Mouse (Mus musculus) 416B (cell line): Measurements from ENCODE around the gene Kcnd3.

ENCODE experiments used
- DNase-seq: peaks from one replicate; pipeline ENCODE4 v3.0.0; 2011; ENCODE audit warnings: low read depth

The Kcnd3 gene

DNA sequence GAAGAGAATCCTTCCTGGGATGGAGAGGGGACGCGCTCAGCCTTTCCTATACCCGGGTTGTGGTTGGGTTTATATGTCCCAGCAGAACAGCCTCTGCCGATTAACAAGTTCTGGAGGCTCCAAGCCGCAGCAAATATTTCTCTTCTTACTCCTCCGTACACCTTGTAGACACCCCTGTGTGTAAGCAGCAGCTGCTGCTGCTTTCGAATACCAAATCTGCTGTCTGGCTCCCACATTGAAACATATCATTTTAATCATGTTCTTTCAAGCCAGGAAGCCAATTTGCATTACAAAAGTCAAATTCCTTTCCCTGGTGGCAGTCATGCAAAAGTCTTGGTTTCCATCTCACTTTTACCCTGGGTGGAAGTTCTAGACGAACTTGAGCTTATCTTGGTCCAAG, 76.7 kb downstream of the Kcnd3 start:
- no peak for DNase-seq

DNA sequence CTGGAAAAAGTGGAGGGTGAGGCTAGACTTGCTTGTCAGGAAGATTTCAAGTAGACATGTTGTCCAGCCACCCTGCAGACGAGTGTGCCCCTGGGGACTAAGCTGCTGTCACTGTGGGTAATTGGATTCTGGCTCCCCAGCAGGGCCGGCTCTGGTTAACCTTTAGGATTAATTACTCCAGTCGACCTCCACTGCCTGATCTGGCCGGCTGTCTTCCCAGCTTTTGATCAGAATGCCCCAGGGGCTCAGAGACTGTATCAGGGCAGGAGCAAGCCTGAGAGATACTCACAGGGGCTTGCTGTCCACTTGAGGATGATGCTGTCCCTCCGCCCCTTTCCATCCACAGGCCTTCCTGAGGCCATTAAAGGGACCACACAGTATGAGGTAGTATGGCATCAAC, 77.6 kb downstream of the Kcnd3 start:
- no peak for DNase-seq

DNA sequence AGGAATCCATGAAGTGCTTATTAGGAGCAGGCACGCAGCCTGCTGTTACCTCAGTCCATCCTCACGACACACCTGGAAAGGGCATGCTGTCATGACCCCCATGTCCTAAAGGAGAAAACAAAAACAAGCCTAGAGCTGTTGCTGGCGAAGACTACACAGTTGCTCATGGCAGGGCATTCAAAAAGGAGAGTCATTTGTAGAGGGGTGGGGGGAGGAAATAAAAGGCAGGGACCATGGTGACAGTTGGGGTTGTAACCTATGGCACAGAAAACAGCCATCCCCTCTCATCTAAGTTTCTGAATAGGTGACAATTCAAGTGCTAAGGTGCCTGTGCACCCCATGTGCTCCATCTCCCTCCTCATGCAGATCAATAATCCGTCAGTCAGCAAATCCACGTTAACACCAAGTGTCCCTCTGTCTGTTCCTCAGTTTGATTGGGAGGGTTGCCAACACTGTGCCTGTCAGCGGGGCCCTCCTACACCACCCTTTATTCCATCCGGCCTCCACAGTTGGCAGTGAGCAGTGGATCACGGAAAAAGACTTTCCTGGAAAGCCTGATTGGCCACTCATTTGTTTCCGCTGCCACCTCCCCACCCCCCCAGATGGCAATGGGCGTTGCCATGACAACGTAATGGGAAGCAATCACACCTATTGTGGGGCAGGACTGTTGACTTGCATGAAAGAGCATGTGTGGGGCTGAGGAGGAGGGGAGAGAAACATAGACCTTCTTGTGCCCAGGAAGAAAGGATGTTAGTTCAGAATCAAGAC, 78.4 kb downstream of the Kcnd3 start:
- DNase-seq: no peak

GRCm38 (mm10) chr3:105538406-105538805, 86.3 kb downstream of the Kcnd3 start:
- DNase-seq: no peak

DNA sequence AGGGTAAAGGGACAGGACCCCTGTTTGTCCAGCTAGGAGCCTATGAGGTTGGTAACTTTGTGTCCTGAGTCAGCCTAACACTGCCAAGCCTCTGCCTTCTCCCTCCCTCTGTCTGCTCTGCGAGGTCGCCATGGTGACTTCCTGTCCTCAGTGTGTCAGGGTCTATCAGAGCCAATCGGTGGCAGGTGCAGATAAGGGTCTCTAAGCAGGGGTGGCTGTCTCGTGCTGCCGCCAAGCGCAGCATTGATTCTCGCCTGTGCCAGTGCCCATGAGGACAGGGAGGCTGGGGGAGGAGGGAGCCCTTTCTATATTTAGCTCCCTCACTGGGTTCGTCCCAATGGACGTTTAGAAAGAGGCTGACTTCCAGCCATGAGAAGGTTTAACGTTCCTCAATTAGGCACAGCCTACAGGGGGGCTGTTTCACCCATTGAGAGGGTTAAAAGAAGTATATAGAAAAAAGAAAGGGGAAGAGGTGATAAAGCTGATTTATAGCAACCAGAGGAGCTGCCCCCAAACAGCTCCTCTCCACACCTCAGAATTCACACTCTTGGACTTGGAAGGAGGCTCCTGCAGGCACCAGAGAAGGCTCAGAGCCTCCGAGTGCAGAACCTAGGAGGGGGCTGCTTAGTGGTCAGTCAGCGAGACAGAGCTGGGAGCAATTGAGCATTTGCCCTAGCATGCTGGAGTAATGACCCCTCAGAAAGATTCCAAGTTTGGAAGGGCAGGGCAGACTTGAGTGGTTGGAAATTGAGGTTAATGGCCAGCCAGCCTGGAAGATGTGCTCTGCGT, 86.9 kb downstream of the Kcnd3 start:
- DNase-seq: no peak

GRCm38 (mm10) chr3:105542741-105543140, 90.6 kb downstream of the Kcnd3 start:
- DNase-seq: no peak

DNA sequence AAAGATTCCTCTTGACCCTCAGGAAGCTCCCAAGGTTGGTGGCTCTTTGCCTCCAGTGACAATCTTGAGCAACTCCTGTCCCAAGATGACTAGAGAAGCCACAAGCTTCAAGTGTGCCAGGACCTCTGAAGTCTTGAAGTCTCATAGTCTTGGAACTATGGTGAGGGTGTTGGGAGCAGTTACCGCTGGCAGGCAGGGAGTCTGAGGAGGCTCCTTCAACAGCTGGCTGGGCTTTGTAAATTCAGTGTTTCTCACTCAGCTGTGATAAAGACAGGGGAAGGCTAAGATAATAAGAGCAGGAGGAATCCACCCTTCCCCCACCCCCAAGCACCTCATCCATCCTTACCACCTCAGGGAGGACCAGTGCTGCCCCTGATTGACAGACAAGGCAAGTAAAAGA, 92.0 kb downstream of the Kcnd3 start:
- DNase-seq: no peak

GRCm38 (mm10) chr3:105546611-105547071, 94.5 kb downstream of the Kcnd3 start:
- DNase-seq: no peak

GRCm38 (mm10) chr3:105548074-105548771, 96.1 kb downstream of the Kcnd3 start:
- DNase-seq: no peak

GRCm38 (mm10) chr3:105559456-105559855, 107.3 kb downstream of the Kcnd3 start:
- no peak for DNase-seq

- DNase-seq: no peak
Measured at GRCm38 (mm10) chr3:105566973-105567372, 114.8 kb downstream of the Kcnd3 start.

DNA sequence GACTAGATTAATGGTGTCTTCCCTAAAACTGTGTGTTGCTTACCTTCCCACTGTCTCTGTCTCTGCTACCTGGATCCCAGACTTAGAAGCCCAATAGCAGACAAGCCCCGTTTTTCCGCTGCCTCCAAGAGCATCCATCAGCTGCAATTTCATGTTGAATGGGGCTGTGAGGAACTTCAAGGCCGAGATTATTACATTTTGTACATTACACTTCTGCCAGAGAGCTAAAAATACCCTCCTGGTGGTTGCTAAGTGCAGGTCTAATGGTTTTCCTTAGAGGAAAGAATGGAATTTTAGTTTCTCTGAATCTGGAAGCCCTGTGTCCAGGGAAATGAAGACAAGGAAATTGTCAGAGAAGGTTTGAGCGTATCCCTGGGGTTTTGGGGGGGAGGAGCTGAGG, 115.3 kb downstream of the Kcnd3 start:
- DNase-seq: no peak

DNA sequence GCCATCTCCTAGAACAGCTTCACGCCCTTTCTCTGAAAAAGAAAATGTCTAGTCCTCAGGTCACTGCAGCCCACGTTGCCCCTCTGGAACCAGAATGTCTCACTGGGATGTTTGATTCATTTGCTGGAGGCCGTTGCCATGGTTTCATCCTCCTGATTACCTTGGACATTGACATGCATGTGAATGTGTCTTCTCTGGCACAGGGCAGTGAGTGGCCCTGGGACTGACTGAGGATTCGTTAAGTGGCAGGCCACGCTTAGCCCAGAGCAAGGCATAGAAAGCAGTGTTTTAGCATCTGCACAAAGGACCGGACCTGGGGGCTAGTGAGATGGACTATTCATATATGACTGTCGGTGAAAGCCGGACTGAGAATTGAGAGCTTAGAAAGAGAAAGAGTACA, 116.3 kb downstream of the Kcnd3 start:
- DNase-seq: no peak

DNA sequence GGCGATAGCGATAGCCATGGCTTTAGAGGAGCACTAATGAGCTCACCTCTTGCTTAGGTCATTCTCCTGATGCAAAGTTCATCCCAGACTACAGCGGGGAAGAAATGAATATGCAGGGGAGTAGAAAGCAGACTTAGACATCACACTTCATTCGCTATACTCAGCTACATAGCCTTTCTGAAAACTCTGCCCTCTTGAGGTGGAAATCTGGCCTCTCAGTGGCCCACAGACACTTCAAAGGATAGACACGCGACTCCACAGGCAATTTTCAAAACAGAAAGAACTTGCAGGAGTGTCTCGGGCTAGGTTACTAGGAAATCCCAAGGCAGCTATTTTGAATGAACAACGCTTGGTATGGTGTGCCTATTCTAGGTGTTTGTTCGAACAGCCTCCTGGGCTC, 116.7 kb downstream of the Kcnd3 start:
- DNase-seq: no peak

DNA sequence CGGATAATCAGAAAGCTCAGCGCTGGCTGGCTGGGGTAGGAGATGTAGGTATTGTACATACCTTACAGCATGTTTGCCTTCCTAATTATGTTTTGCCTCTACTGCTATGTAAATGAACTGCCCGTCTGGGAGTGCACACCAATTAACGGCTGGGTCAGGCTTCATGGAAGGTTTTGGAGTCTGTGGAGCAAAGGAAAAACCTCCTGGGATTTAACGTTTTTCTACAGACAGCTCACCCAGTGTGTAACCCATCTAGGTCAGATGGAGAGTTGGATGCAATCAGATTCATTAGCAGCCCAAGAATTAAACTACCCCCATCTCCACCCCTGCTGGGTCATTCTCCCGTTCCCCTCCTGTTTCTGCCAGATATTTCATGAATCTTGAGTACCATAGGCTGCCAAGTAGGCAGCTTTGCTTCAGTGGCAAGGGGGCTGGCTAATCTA, 117.2 kb downstream of the Kcnd3 start:
- no peak for DNase-seq

GRCm38 (mm10) chr3:105569950-105570349, 117.8 kb downstream of the Kcnd3 start:
- no peak for DNase-seq

- DNase-seq: no peak
Measured at GRCm38 (mm10) chr3:105570818-105571217, 118.7 kb downstream of the Kcnd3 start.

- DNase-seq: no peak
Measured at GRCm38 (mm10) chr3:105571944-105572343, 119.8 kb downstream of the Kcnd3 start.

GRCm38 (mm10) chr3:105573156-105573555, 121.0 kb downstream of the Kcnd3 start:
- DNase-seq: no peak

GRCm38 (mm10) chr3:105578320-105578719, 126.2 kb downstream of the Kcnd3 start:
- no peak for DNase-seq

- DNase-seq: no peak
Measured at GRCm38 (mm10) chr3:105581119-105581518, 129.0 kb downstream of the Kcnd3 start.

DNA sequence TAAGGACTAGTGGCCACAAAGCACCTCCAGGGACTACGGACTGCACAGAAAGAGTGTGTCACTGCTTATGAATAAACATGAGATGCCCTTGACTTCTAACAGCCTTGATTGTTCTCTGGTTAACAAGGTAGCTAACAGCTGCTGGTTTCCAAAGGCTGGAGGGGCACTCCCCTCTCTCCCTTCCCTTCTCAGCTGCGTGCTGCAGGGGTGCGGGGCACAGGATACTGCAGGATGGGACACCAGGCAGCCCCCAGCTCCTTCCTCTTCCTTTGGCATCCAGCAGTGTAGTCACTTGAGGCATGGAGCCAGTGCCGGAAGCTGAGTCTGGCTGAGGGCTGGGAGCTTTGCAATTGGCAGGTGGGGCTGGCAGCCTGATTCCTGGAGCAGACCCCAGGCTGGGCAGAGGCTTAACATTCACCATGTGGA, 133.6 kb downstream of the Kcnd3 start:
- no peak for DNase-seq
